Mouse (Mus musculus) urinary bladder, postnatal 36 days (tissue): ENCODE measurements at regions not wholly inside any gene's neighbourhood (a gene's known extent, or its start where the extent isn't known, plus 50 kb on each side); places are given as distances from the start of the nearest gene placed in this dataset.

Experiments used
- DNase-seq, 2 experiments: peaks; one replicate each; pipeline ENCODE4 v3.0.0; 2022; ENCODE audit warnings: low spot score in 2 of 2, mixed read lengths in 1 of 2

GRCm38 (mm10) chr17:4424451-4425168 is 569.5 kb upstream of the Arid1b start:
- DNase-seq = no peak

- DNase-seq = no peak
Measured at GRCm38 (mm10) chr17:4425342-4425741, 568.8 kb upstream of the Arid1b start.

GRCm38 (mm10) chr17:4429036-4429435 is 565.1 kb upstream of the Arid1b start:
- no peak for DNase-seq

- no peak for DNase-seq
Measured at GRCm38 (mm10) chr17:4445606-4446005, 548.5 kb upstream of the Arid1b start.

GRCm38 (mm10) chr17:4457491-4457890 is 536.6 kb upstream of the Arid1b start:
- no peak for DNase-seq

GRCm38 (mm10) chr17:4461541-4461940 is 532.6 kb upstream of the Arid1b start:
- DNase-seq = peak in 1 of 2 experiments; percentile 7

GRCm38 (mm10) chr17:4464286-4464880 is 529.7 kb upstream of the Arid1b start:
- DNase-seq = no peak

- DNase-seq = no peak
Measured at GRCm38 (mm10) chr17:4465741-4466140, 528.4 kb upstream of the Arid1b start.

- DNase-seq = no peak
Measured at GRCm38 (mm10) chr17:4472412-4472811, 521.7 kb upstream of the Arid1b start.

GRCm38 (mm10) chr17:4474350-4474749 is 519.8 kb upstream of the Arid1b start:
- DNase-seq = no peak

GRCm38 (mm10) chr17:4475665-4476064 is 518.5 kb upstream of the Arid1b start:
- no peak for DNase-seq

GRCm38 (mm10) chr17:4494392-4494791 is 499.7 kb upstream of the Arid1b start:
- DNase-seq = no peak

GRCm38 (mm10) chr17:4500504-4500903 is 493.6 kb upstream of the Arid1b start:
- no peak for DNase-seq

GRCm38 (mm10) chr17:4501029-4501428 is 493.1 kb upstream of the Arid1b start:
- DNase-seq = no peak

GRCm38 (mm10) chr17:4504951-4505350 is 489.2 kb upstream of the Arid1b start:
- DNase-seq = no peak

GRCm38 (mm10) chr17:4509506-4509905 is 484.6 kb upstream of the Arid1b start:
- DNase-seq = peak in 1 of 2 experiments; percentile 17

GRCm38 (mm10) chr17:4516141-4516540 is 478.0 kb upstream of the Arid1b start:
- DNase-seq = no peak

- peak in 1 of 2 experiments; percentile 11 for DNase-seq
Measured at GRCm38 (mm10) chr17:4516846-4517245, 477.3 kb upstream of the Arid1b start.

- DNase-seq = no peak
Measured at GRCm38 (mm10) chr17:4521031-4521430, 473.1 kb upstream of the Arid1b start.

GRCm38 (mm10) chr17:4526466-4526865 is 467.7 kb upstream of the Arid1b start:
- no peak for DNase-seq

- no peak for DNase-seq
Measured at GRCm38 (mm10) chr17:4532126-4532525, 462.0 kb upstream of the Arid1b start.

GRCm38 (mm10) chr17:4540435-4540834 is 453.7 kb upstream of the Arid1b start:
- no peak for DNase-seq

- no peak for DNase-seq
Measured at GRCm38 (mm10) chr17:4541020-4541743, 452.9 kb upstream of the Arid1b start.
